Mouse (Mus musculus): ENCODE data around the gene Six1. TPM values are rescaled to one million over a fixed set of nuclear protein-coding genes. Genes with fewer than 3 reads are reported as not detected.

Six1 gene
- total and polyA plus RNA-seq, 3 experiments, result 1.9 to 2.5 (median 2.0) TPM

DNA sequence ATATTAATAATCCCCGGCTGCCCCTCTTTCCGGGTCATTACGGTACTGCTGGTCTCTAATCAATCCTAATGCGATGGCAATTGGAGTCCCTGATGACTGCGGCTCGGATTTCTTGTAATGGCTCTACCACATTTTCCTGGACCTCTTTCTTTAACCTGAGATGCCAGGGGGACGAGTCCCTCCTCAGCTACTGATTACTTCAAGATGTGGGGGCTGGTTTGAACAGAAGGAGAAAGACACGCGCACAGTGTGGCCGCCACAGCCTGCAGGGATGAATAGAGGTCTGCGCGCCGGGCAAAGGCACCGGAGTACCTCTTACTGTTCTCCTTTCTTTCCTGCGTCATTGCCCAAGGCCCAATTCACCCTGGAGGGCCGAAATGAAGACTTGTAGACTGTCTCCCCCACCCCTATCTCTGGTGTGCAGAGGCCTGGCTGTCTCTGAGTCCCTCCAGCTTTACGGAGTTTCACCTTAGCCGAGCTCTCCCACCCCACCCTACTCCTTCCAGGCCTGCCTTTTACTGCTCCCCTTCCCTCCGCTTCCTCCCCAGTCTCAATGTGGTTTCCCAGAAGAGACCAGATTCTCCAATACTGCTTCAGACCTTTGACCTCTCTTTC lies 1.5 kb downstream of the Six1 start:
- H3K4me1 ChIP-seq (ENCODE audit: insufficient read depth, low read depth, low read length), result peaks cover 37% of the 10 kb centered on the region
- ATAC-seq (ENCODE audit: extremely low read depth, insufficient number of reproducible peaks, low FRiP score, poor library complexity, severe bottlenecking) (no peak), DNase-seq (ENCODE audit: low spot score) (no peak)
- no peak overlapping the region for H3K4me3 ChIP-seq (ENCODE audit: low read depth, low read length)
- no peaks in the 10 kb centered on the region for H3K36me3 ChIP-seq (replicated peaks)
- H3K27me3 ChIP-seq (ENCODE audit: insufficient read depth, low read length), result peaks cover 78% of the 10 kb centered on the region
- no peak for TF ChIP-seq TAL1 (conservative IDR thresholded peaks at IDR 0.05; ENCODE audit: low read depth, low read length)
- no peak for TF ChIP-seq CTCF (IDR thresholded peaks at IDR 0.05; ENCODE audit: low read depth, low read length)
- no peak for TF ChIP-seq GATA1 (IDR thresholded peaks at IDR 0.05; ENCODE audit: borderline replicate concordance, low read length)
- no peak for TF ChIP-seq GATA2 (IDR thresholded peaks at IDR 0.05; ENCODE audit: borderline replicate concordance, low read depth, low read length)
- no peak for TF ChIP-seq POLR2AphosphoS5 (IDR thresholded peaks at IDR 0.05; ENCODE audit: insufficient replicate concordance, low read depth, low read length)
- no peaks in the 10 kb centered on the region for H3K9me3 ChIP-seq (replicated peaks)

GRCm38 (mm10) chr12:73050811-73051580 lies 2.7 kb downstream of the Six1 start:
- no peak overlapping the region for H3K4me3 ChIP-seq (ENCODE audit: low read depth, low read length)
- ATAC-seq (ENCODE audit: extremely low read depth, insufficient number of reproducible peaks, low FRiP score, poor library complexity, severe bottlenecking) (no peak), DNase-seq (ENCODE audit: low spot score) (no peak)
- peaks cover 9% of the 10 kb centered on the region for H3K9me3 ChIP-seq (replicated peaks)
- TF ChIP-seq TAL1 (conservative IDR thresholded peaks at IDR 0.05; ENCODE audit: low read depth, low read length) (no peak), GATA2 (IDR thresholded peaks at IDR 0.05; ENCODE audit: borderline replicate concordance, low read depth, low read length) (no peak), POLR2AphosphoS5 (IDR thresholded peaks at IDR 0.05; ENCODE audit: insufficient replicate concordance, low read depth, low read length) (no peak), GATA1 (IDR thresholded peaks at IDR 0.05; ENCODE audit: borderline replicate concordance, low read length) (no peak), CTCF (IDR thresholded peaks at IDR 0.05; ENCODE audit: low read depth, low read length) (no peak)
- H3K27me3 ChIP-seq (ENCODE audit: insufficient read depth, low read length), result peaks cover 86% of the 10 kb centered on the region
- H3K36me3 ChIP-seq (replicated peaks), result no peaks in the 10 kb centered on the region
- peaks cover 47% of the 10 kb centered on the region for H3K4me1 ChIP-seq (ENCODE audit: insufficient read depth, low read depth, low read length)

GRCm38 (mm10) chr12:73050305-73050704 lies 3.4 kb downstream of the Six1 start:
- TF ChIP-seq CTCF (IDR thresholded peaks at IDR 0.05; ENCODE audit: low read depth, low read length), result no peak
- TF ChIP-seq TAL1 (conservative IDR thresholded peaks at IDR 0.05; ENCODE audit: low read depth, low read length), result no peak
- TF ChIP-seq POLR2AphosphoS5 (IDR thresholded peaks at IDR 0.05; ENCODE audit: insufficient replicate concordance, low read depth, low read length), result no peak
- TF ChIP-seq GATA2 (IDR thresholded peaks at IDR 0.05; ENCODE audit: borderline replicate concordance, low read depth, low read length), result no peak
- TF ChIP-seq GATA1 (IDR thresholded peaks at IDR 0.05; ENCODE audit: borderline replicate concordance, low read length), result no peak
- H3K27me3 ChIP-seq (ENCODE audit: insufficient read depth, low read length), result peaks cover 89% of the 10 kb centered on the region
- H3K9me3 ChIP-seq (replicated peaks), result peaks cover 16% of the 10 kb centered on the region
- H3K4me1 ChIP-seq (ENCODE audit: insufficient read depth, low read depth, low read length), result peaks cover 51% of the 10 kb centered on the region
- DNase-seq (ENCODE audit: low spot score), result no peak
- no peak overlapping the region for H3K4me3 ChIP-seq (ENCODE audit: low read depth, low read length)
- H3K36me3 ChIP-seq (replicated peaks), result no peaks in the 10 kb centered on the region
- no peak for ATAC-seq (ENCODE audit: extremely low read depth, insufficient number of reproducible peaks, low FRiP score, poor library complexity, severe bottlenecking)

DNA sequence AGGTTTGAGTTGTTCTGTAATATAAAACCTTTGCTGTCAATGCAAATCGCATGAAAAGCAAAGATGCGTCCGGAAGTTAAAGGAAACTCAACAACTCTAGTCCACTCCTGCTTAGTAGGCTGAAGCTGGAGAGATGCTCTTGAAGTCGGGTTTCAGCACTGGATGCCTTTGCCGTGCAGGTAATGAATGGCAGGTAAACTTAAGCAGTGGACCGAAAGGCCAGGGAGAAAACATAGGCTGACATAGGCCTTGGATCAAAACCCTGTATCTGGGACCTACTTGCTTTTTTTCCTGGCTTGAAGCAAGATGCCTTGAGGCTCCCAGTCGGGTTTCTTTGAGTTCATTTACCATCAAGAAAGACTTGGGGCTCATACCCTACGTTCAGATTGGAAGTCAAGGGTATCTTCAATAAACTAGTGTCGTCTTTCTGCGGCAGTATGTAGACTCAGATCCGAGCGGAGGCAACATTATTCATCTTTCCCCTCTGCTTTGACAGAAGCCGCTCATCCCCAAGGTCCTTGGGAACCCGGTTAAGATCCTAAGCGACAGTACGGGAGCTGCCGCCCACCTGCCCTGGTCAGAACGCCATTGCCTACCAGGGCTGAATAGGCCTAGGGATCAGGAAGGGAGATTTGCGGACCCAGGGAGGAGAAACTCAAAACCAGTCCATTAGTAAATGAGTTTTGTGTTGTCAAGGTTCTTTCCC lies 4.0 kb downstream of the Six1 start:
- DNase-seq (ENCODE audit: low spot score) (no peak), ATAC-seq (ENCODE audit: extremely low read depth, insufficient number of reproducible peaks, low FRiP score, poor library complexity, severe bottlenecking) (no peak)
- no peak for TF ChIP-seq POLR2AphosphoS5 (IDR thresholded peaks at IDR 0.05; ENCODE audit: insufficient replicate concordance, low read depth, low read length)
- TF ChIP-seq CTCF (IDR thresholded peaks at IDR 0.05; ENCODE audit: low read depth, low read length), result no peak
- H3K4me3 ChIP-seq (ENCODE audit: low read depth, low read length), result no peak overlapping the region
- H3K9me3 ChIP-seq (replicated peaks), result peaks cover 17% of the 10 kb centered on the region
- H3K4me1 ChIP-seq (ENCODE audit: insufficient read depth, low read depth, low read length), result peaks cover 56% of the 10 kb centered on the region
- H3K36me3 ChIP-seq (replicated peaks), result no peaks in the 10 kb centered on the region
- H3K27me3 ChIP-seq (ENCODE audit: insufficient read depth, low read length), result peaks cover 94% of the 10 kb centered on the region

- Histone ChIP-seq H3K36me3 (replicated peaks) (no peaks in the 10 kb centered on the region), H3K4me3 (ENCODE audit: low read depth, low read length) (no peak overlapping the region), H3K4me1 (ENCODE audit: insufficient read depth, low read depth, low read length) (peaks cover 52% of the 10 kb centered on the region), H3K27me3 (ENCODE audit: insufficient read depth, low read length) (peaks cover 94% of the 10 kb centered on the region), H3K9me3 (replicated peaks) (peaks cover 17% of the 10 kb centered on the region)
- DNase-seq (ENCODE audit: low spot score), result no peak
- no peak for ATAC-seq (ENCODE audit: extremely low read depth, insufficient number of reproducible peaks, low FRiP score, poor library complexity, severe bottlenecking)
- TF ChIP-seq GATA1 (IDR thresholded peaks at IDR 0.05; ENCODE audit: borderline replicate concordance, low read length) (no peak), GATA2 (IDR thresholded peaks at IDR 0.05; ENCODE audit: borderline replicate concordance, low read depth, low read length) (no peak), TAL1 (conservative IDR thresholded peaks at IDR 0.05; ENCODE audit: low read depth, low read length) (no peak), POLR2AphosphoS5 (IDR thresholded peaks at IDR 0.05; ENCODE audit: insufficient replicate concordance, low read depth, low read length) (no peak), CTCF (IDR thresholded peaks at IDR 0.05; ENCODE audit: low read depth, low read length) (no peak)
These were observed 5.2 kb downstream of the Six1 start for GRCm38 (mm10) chr12:73048537-73048936.

DNA sequence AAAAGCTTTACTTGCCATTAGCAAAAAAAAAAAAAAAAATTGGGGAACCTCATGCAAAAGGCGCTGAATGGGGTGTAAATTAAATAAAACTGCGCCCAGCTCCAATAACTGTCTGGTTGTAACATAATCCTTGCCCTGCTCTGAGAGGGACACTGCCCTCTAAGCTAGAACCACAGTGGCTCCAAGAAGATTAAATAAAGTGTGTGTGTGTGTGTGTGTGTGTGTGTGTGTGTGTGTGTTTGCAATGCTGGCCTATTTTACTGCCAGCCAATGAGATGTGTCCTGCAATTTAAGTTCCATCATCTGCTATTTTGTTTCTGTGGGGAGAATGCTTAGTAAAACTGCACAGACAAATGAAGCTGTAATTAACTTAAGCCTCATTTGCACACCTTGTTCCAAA lies 6.1 kb downstream of the Six1 start:
- Histone ChIP-seq H3K9me3 (replicated peaks) (peaks cover 17% of the 10 kb centered on the region), H3K4me3 (ENCODE audit: low read depth, low read length) (no peak overlapping the region), H3K4me1 (ENCODE audit: insufficient read depth, low read depth, low read length) (peaks cover 42% of the 10 kb centered on the region), H3K36me3 (replicated peaks) (no peaks in the 10 kb centered on the region), H3K27me3 (ENCODE audit: insufficient read depth, low read length) (peaks cover 90% of the 10 kb centered on the region)
- TF ChIP-seq GATA2 (IDR thresholded peaks at IDR 0.05; ENCODE audit: borderline replicate concordance, low read depth, low read length) (no peak), GATA1 (IDR thresholded peaks at IDR 0.05; ENCODE audit: borderline replicate concordance, low read length) (no peak)
- no peak for DNase-seq (ENCODE audit: low spot score)
- ATAC-seq (ENCODE audit: extremely low read depth, insufficient number of reproducible peaks, low FRiP score, poor library complexity, severe bottlenecking), result no peak
